Mouse (Mus musculus) limb, embryonic 14.5 days (tissue): ENCODE data around the gene Inpp5a. TPM values are rescaled to one million over a fixed set of nuclear protein-coding genes. Genes with fewer than 3 reads are reported as not detected.

Experiments used
- ATAC-seq: fragments of 200-750 bp; cut with Nextera tagmentation; 2 replicates; pipeline ENCODE4 v1.8.0; 2017; ENCODE audit warnings: low read depth, moderate number of reproducible peaks, moderate TSS enrichment; ENCODE audit not compliant: low FRiP score
- DNase-seq: peaks from one replicate; pipeline ENCODE4 v3.0.0-alpha.2; 2015; ENCODE audit warnings: low spot score
- H3K27ac ChIP-seq: fragments of 300-500 bp; sonication (generic); replicated peaks from 2 replicates; pipeline ENCODE4 v1.5.1; 2014; ENCODE audit warnings: low read depth, mild to moderate bottlenecking, low read length, moderate library complexity, mixed read lengths
- H3K27me3 ChIP-seq: fragments of 300-500 bp; sonication (generic); 2 replicates; pipeline ENCODE4 v1.6.1; 2014; ENCODE audit warnings: low read length, mixed read lengths; ENCODE audit not compliant: control insufficient read depth, insufficient read depth
- H3K36me3 ChIP-seq: fragments of 300-500 bp; sonication (generic); 2 replicates; pipeline ENCODE4 v1.6.1; 2014; ENCODE audit warnings: mild to moderate bottlenecking, low read length, moderate library complexity, mixed read lengths; ENCODE audit not compliant: control insufficient read depth, insufficient read depth
- H3K4me1 ChIP-seq: fragments of 300-500 bp; sonication (generic); 2 replicates; pipeline ENCODE4 v1.6.1; 2014; ENCODE audit warnings: antibody characterized with exemption, low read length, mixed read lengths; ENCODE audit not compliant: control insufficient read depth, insufficient read depth
- H3K4me2 ChIP-seq: fragments of 300-500 bp; sonication (generic); replicated peaks from 2 replicates; pipeline ENCODE4 v1.6.1; 2014; ENCODE audit warnings: low read depth, mild to moderate bottlenecking, low read length, moderate library complexity; ENCODE audit not compliant: severe bottlenecking
- H3K4me3 ChIP-seq: fragments of 300-500 bp; sonication (generic); replicated peaks from 2 replicates; pipeline ENCODE4 v1.5.1; 2014; ENCODE audit warnings: low read length
- H3K9ac ChIP-seq: fragments of 300-500 bp; sonication (generic); 2 replicates; pipeline ENCODE4 v1.6.1; 2014; ENCODE audit warnings: mild to moderate bottlenecking, low read depth, low read length, moderate library complexity; ENCODE audit not compliant: severe bottlenecking
- H3K9me3 ChIP-seq: fragments of 300-500 bp; sonication (generic); 2 replicates; pipeline ENCODE4 v1.6.1; 2016; ENCODE audit warnings: low read length; ENCODE audit not compliant: control insufficient read depth
- POLR2A ChIP-seq: fragments of 200-500 bp; IDR thresholded peaks from 2 replicates; pipeline ENCODE4 v1.8.0; 2012; ENCODE audit warnings: inconsistent platforms, mild to moderate bottlenecking, moderate library complexity, borderline replicate concordance; ENCODE audit not compliant: insufficient read depth, insufficient read length; ENCODE audit errors: extremely low read depth
- WGBS: fragments of 180-500 bp; shearing (Covaris S2); extraction: QIAGEN DNeasy Blood & Tissue Kit; methylation state at CpG from one replicate; pipeline ENCODE4 v1.1.7; 2014; 5-methylcytosine and 5-hydroxymethylcytosine counted together
- polyA plus RNA-seq, 2 experiments: library from polyadenylated mRNA; depleted of rRNA in 1 of 2; stranded (reverse) in 1 of 2; unstranded in 1 of 2; fragments of >200 nt; fragmentation: Nextera tagmentation in 1 of 2; extraction: Ambion mirVana in 1 of 2; gene quantifications; 2 replicates each; pipeline versions ENCODE4 v1.2.1 to v1.2.3; 2012 to 2014

Inpp5a gene
- polyA plus RNA-seq (2012; rRNA removed) (29.0 and 29.9 TPM in 2 replicates), polyA plus RNA-seq (2014; fragmentation: Nextera tagmentation; extraction: Ambion mirVana) (39.5 and 39.7 TPM in 2 replicates)

GRCm38 (mm10) chr7:139388670-139389212 lies at the start of gene Inpp5a:
TSS of gene Inpp5a (plus strand) at chr7:139389109.
- Histone ChIP-seq H3K4me1 (peaks cover 37% of the 10 kb centered on the region), H3K27me3 (no peaks in the 10 kb centered on the region), H3K4me2 (peak within 1 kb of the TSS; percentile 58), H3K36me3 (no peaks in the 10 kb centered on the region), H3K9ac (peak within 1 kb of the TSS; percentile 96), H3K4me3 (peak within 1 kb of the TSS; percentile 95), H3K27ac (peak within 1 kb of the TSS; percentile 90), H3K9me3 (no peaks in the 10 kb centered on the region)
- ATAC-seq (peak; percentile 95), DNase-seq (peak; percentile 99)
- WGBS, result under 1% methylated on average over 38 of the region's 47 CpGs
- 0 out of 2 replicates have a peak, but pooled peaks have one; percentile 44 for TF ChIP-seq POLR2A

- Histone ChIP-seq H3K9ac (no peak overlapping the region), H3K27me3 (no peaks in the 10 kb centered on the region), H3K36me3 (no peaks in the 10 kb centered on the region), H3K27ac (no peak overlapping the region), H3K4me2 (no peak overlapping the region), H3K9me3 (no peaks in the 10 kb centered on the region), H3K4me1 (no peaks in the 10 kb centered on the region), H3K4me3 (no peak overlapping the region)
- no peak for ATAC-seq
- TF ChIP-seq POLR2A, result no peak
- no peak for DNase-seq
- WGBS, result 87% methylated on average over 3 of the region's 3 CpGs
These were observed 49.7 kb upstream of the Inpp5a start for GRCm38 (mm10) chr7:139339184-139339583.

- H3K9ac ChIP-seq, result no peak overlapping the region
- H3K27ac ChIP-seq, result no peak overlapping the region
- 66% methylated on average over 4 of the region's 4 CpGs for WGBS
- DNase-seq (no peak), ATAC-seq (no peak)
- H3K4me2 ChIP-seq, result no peak overlapping the region
- no peaks in the 10 kb centered on the region for H3K9me3 ChIP-seq
- no peaks in the 10 kb centered on the region for H3K27me3 ChIP-seq
- no peak overlapping the region for H3K4me3 ChIP-seq
- H3K36me3 ChIP-seq, result no peaks in the 10 kb centered on the region
- no peaks in the 10 kb centered on the region for H3K4me1 ChIP-seq
- no peak for TF ChIP-seq POLR2A
These were observed 47.8 kb upstream of the Inpp5a start for GRCm38 (mm10) chr7:139341020-139341660.

- Histone ChIP-seq H3K27me3 (no peaks in the 10 kb centered on the region), H3K36me3 (no peaks in the 10 kb centered on the region), H3K9me3 (no peaks in the 10 kb centered on the region), H3K4me3 (no peak overlapping the region), H3K4me1 (no peaks in the 10 kb centered on the region), H3K9ac (no peak overlapping the region), H3K27ac (no peak overlapping the region), H3K4me2 (no peak overlapping the region)
- 83% methylated on average over 5 of the region's 5 CpGs for WGBS
- DNase-seq, result no peak
- ATAC-seq, result no peak
- no peak for TF ChIP-seq POLR2A
These were observed 46.1 kb upstream of the Inpp5a start for GRCm38 (mm10) chr7:139342809-139343208.

GRCm38 (mm10) chr7:139347051-139347450 lies 41.9 kb upstream of the Inpp5a start:
- TF ChIP-seq POLR2A, result no peak
- Histone ChIP-seq H3K9me3 (no peaks in the 10 kb centered on the region), H3K27me3 (no peaks in the 10 kb centered on the region), H3K4me2 (no peak overlapping the region), H3K27ac (no peak overlapping the region), H3K36me3 (no peaks in the 10 kb centered on the region), H3K9ac (no peak overlapping the region), H3K4me3 (no peak overlapping the region), H3K4me1 (no peaks in the 10 kb centered on the region)
- DNase-seq (no peak), ATAC-seq (no peak)
- WGBS, result 33% methylated on average over 7 of the region's 7 CpGs
